Mouse (Mus musculus) lung, postnatal 14 days (tissue): ENCODE data around the gene Rpl3.
A peak's percentile ranks its signal among the peaks of the same experiment; 100 is the strongest.

Experiments
- DNase-seq: peaks from one replicate; pipeline ENCODE4 v3.0.0; 2021

The Rpl3 gene

DNA sequence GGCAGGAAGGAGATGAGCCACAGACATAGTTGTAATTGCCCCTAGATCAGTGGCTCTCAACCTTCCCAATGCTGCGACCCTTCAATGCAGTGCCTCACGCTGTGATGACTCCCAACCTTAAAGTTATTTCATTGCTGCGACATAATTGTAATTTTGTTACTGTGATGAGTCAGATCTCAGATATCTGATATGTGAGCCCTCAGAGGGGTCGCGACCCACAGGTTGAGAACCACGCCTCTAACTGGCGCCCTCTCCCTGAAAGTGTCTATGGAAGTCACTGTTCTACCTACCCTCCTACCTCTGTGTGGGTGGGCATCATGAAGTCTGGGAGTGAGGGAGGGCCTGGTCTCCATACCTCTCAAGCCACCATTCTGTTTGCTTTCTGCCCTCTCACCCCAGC lies 22.7 kb upstream of the Rpl3 start:
- no peak for DNase-seq

DNA sequence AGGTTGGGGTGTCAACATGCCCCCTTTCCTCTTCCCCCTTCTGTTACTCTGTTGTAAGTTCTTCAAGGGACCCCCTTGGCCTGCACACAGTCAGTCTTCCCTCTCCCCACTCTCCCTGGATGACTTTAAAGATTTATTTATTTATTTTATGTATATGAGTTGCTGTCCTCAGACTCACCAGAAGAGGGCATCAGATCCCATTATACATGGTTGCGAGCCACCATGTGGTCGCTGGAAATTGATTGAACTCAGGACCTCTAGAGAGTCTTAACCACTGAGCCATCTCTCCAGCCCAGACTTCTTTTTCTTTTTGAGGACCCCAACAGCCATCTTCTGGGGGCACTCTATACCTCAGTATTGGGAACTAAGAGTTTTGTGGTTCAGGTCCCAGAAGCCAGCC lies 20.8 kb upstream of the Rpl3 start:
- no peak for DNase-seq

DNA sequence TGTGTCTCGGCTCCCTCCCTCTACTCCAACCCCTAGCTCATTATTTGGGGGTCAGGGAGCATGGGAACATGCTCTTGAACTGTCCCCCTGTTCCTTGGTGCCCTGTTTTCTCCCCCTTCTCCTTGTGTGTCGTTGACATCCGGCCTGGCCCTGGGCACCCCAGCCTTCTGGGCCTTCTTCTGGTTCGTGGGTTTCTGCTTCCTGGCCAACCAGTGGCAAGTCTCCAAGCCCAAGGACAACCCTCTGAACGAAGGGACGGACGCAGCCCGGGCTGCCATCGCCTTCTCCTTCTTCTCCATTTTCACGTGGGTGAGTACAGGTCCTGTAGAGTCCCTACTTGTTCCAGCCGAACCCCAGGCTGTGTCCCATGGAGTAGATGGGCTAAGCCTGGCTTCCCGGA lies 19.8 kb upstream of the Rpl3 start:
- no peak for DNase-seq

DNA sequence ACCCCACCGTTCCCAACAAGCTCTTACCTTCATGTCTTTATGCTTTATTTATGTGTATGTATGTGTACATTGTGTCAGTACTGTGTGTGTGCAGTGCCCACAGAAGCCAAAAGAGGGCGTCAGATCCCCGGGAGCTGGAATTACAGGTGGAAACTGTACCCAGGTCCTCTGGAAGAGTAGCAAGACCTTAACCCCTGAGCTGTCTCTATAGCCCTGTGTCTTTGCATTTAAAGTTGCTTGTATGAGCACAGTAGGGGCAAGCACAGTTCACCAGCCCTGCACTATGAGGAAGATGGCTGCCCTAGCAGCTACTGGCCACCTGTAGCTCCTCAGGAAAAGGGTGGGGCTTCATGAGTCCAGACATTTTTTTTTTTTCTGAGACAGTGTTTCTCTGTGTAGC lies 15.9 kb upstream of the Rpl3 start:
- no peak for DNase-seq

DNA sequence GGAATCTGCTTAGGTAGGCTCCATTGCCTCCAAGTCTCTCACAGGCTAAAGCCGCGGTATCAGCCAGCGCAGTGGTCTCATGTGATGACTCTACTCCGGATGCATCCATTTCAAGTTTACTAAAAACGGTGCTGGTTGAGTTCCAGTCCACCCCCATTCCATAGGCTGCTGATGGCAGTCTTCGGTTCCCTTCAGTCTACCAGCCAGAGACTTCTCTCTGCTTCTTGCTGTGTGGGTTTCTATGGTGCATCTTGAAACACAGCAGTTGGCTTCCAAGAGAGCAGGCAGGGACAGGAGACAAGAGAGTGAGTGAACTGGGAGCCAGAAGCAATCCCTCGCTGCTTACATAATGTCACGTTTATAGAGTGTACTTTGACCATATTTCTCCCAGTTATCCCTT lies 15.5 kb upstream of the Rpl3 start:
- DNase-seq: no peak

DNA sequence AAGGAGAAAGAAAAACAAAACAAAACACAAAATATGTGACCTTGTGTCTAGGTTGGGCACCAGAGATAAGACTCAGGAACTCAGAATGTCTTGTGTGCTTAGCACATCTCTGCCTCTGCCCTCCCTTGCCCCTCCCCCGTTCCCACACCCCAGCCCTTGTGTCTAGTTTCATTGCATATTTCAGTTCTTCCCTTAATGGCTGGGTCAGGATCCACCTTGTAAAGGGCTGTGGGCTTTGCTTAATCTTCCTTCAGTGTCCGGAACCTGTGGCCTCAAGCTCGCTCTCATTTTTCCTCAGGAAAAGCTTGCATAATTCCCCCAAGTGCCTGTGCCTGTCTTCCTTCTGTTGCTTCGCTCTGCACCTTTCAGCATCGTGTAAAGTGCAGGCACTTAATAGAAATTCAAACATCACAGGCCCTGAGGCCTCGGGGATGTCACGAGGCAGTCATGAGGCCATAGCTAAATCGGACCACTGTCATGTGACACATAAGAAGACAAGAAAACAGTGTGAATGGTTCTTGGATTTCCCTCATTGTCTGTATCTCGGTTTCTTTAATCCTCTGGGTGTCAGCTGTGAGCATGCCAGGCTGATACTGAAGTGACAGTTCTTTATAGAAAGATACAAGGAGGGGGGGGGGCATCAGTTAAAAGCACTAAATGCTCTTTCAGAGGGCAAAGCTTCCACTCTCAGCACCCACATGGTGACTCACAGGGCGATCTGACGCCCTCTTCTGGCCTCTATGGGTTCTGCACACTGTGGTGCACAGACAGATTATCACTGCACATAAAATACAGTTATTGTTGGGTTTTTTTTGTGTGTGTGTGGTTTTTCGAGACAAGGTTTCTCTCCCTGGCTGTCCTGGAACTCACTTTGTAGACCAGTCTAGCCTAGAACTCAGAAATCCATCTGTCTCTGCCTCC lies 14.1 kb upstream of the Rpl3 start:
- no peak for DNase-seq

DNA sequence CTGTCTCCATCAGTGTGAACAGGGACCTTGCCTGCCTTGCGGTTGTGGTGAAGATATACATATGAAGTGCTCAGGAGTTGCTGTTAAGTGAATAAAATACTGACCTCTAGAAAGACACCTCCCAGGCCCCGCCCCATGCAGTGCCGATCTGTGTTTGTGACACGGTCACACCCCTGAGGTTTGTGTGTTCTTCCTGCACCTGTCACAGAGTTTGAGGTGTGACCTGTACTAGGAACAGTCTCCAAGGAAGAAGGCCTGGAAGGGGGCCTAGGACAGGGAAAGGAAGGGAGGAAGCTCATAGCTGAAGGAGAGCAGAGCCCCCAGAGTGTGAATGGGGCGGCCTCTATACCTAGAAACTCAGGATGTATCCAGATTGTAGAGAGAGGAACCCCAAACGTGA lies 10.8 kb upstream of the Rpl3 start:
- no peak for DNase-seq

DNA sequence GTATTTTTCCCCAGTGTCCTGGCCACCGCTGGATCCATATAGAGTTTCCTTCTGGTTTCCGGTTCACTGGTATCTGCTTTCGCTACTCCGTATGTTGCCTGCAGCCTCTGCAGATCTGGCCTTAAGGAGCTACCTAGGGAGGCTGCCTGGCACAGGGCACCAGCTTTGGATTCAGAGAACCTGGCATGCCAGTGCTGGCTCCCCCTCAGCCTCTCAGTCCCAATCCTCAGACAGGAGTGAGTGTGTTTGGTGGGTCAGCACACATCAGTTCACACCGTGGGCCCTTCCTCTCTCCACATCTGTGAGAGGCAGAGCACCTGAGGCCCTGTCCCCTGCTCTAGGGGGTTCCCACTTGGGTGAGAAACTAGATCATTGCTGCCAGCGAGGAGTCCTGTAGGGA lies 9.8 kb upstream of the Rpl3 start:
- no peak for DNase-seq

DNA sequence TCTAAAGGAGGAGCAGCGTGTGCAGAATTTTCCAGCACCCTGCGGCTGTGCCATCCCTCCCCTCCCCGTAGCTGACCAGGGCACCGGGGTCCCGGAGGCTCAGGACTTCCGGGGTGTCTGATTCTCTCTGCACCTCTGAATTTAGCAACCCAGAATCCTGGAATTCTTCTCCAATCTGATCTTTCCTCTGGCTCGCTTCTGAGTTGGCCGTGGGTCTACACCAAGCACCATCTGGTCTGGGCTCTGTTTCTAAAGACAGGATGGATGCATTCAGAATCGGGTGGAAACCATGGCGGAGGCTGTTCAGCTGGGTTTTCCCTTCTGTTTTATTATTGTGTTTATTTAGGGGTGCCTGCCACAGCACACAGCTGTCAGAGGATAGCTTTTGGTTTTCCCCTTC lies 9.2 kb upstream of the Rpl3 start:
- no peak for DNase-seq

DNA sequence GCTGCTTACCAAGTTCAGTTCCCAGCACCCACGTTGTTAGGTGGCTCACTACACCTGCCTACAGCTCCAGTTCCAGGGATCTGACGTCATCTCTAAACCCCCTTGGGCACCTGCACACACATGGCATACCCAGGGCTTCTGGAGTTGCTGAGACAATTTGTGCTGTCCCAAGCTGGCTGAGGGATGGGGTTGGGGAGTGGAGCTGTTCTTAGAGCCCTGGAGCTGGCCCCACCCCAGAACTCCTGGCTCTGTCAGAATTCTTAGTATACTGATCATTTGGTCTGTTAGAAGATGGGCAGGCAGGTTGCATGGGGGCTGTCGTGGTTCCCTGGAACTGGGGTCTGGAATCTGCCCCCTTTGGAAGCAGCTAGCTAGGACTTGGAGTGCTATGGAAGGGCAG lies 8.5 kb upstream of the Rpl3 start:
- DNase-seq: no peak

DNA sequence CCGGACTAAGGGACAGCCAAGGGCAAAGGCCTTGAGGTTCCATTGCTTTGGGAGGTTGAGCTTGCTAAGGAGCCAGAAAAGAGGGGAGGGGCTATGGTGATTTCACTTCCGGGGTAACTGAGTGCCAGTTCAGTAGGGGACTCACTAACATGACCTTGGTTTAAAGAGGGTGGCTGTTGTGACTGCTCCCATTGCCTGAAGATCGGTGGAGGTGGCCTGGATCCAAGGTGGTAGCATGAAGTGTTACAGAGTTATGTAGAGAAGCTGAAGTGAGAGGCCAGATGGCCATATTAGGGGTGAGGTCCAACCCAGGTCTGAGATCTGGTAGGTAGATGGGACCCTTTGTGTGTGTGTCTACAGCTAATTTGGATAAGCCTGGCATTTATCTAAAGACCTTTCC lies 7.8 kb upstream of the Rpl3 start:
- DNase-seq: no peak

DNA sequence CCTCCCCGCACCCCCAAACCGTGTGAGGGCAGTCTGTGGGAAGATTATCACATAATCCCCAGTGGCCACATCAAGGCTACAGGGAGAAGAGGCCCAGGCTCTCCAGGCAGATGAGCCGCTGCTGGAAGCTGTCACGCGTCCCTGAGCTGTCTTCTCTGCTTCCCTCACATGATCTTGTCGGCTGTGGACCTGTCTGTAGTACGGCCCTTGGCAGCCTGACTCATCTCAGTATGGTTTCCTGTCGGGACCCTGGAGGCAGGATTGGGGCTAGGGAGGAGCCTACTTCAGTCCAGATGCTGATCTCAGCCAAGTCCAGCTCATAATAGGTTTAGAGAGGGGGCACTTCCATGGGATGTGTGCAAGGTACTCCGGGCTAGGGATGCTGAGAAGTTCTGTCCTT lies 7.1 kb upstream of the Rpl3 start:
- no peak for DNase-seq

DNA sequence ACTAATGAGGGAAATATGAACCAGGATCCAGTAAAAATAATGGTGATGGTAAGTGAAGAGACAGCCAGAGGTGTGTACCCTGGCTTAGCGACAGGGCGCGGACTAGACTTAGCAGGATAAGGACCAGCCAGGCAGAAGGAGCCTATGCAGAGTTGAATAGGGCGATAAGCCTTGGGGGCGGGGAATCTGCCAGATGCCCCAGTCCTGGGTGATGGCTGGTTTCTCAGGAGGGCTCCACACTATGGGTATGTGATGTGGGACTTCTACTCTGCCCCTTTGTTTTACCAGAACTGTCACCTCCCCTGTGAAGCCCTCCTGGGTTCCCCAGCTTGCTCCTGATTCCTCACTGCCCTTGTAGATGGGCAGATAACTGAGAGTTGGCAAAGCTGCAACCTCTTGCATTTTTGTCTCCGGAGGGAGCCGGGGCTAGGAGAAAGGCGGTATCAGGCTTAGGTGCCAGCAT lies 6.4 kb upstream of the Rpl3 start:
- DNase-seq: no peak

DNA sequence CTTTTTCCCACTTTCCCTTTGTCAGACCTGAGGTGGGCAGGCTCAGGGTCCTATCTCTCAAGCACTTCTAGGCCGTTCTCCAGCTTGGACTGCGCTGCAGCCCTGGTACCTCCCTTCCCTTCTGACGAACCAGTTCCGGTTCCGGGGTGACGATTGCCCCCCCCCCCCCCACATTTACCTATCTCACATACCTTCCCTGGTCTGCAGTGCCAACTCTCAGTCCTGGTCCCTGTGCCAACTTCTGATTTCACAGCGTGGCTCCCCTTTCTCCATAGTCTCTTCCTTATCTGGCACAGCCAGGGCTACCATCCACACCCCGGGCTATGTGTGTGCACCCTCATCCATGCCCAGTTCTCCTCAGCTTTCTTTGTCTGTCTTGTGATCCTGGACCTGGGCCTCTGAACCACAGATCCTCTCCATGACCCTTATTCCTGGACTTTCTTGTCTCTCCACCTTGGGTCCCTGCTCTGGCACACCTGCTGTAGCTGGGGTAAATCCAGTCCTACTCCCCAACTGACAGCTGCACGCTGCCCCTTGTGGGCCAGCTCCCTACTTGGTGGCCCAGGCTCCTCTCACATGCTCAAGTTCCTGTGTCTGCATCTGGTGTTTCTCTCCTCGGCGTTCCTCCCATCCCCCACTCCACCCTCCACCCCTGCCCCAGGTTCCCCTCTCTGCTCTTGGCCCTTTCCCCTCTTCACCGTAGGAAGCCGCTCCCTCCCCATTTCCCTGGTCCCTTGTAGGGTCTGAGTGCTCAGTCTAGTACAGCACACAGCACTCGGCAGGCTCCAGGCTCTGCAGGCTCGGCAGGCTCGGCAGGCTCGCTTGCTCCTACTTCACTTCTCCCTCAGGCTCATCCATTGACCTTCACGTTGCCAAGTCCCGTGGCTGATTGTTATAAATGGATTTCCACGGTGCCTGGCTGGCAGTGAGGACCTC lies 5.5 kb upstream of the Rpl3 start:
- peak; percentile 59 for DNase-seq

DNA sequence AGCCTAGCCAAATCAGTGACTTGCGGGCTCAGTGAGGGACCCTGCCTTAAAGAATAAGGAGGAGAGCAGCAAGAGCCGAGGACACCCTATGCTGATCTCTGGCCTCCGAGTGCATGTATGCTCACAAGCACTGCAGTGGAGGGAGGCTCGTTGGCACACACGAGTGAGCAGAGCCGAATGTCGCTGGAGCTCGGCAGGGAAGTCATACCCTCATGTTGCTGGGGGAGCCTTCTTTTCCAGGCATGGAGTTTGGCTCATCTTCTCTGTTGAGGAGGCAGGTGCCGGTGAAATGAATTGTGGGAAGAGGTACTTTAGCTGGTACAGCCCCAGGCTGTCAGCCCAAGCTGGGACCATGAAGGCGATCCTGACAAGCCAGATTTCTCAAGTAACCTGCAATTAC lies 4.7 kb upstream of the Rpl3 start:
- no peak for DNase-seq

DNA sequence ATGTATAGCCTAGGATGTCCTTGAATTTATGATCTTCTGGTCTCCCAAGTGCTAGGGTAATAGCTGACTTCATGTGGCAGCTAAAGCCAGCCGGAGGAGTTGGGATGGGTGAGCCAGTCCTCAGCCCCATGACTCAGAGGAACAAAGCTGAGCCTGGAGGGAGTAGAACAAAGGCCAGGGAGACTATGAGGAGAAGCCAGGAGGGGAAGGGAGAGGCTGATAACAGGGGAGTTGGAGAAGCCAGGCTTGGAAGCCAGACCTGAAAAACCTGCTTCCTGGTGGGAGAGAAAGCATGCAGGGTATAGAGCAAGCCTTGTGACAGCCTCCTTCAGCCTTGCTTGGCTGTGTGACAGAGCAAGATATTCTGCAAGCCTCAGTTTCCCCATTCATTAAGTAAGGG lies 3.9 kb upstream of the Rpl3 start:
- DNase-seq: no peak

DNA sequence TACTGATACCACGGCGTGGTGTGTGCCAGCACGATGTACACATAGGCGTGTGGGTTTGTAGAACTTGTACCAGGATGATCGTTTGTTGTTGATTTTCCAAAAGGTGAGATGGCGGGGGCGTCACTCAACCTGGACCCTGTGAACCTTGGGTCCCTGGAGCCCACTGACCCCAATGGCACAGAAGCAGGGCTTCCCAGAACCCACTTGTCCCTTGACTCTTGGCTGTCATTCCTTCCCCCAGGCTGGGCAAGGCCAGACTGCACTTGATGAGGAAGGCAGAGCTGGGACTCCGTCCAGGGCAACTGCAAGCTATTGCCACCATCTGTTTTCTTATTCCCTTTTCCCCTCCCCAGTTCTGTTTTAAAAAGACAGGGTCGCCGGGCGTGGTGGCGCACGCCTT lies 2.5 kb upstream of the Rpl3 start:
- no peak for DNase-seq

DNA sequence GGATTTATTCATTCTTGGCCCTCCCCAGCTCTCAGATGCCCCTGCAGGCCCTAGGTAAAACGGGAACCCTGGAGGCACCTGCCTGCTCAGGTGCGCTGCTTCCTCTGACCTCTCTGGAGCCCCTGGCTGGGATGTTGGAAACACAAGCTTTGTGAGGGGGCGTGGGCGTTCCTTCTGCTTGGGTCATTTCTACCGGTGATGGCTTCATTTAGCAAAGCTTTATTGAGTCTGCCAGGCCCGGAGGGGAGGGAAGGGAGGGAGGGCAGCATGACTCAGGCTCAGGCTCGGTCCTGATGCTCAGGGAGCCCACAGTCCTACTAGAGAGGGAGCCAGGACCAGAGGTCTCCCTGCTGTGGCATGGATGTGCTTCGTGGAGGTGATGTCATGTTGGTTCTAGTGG lies 931 bp upstream of the Rpl3 start:
- no peak for DNase-seq

DNA sequence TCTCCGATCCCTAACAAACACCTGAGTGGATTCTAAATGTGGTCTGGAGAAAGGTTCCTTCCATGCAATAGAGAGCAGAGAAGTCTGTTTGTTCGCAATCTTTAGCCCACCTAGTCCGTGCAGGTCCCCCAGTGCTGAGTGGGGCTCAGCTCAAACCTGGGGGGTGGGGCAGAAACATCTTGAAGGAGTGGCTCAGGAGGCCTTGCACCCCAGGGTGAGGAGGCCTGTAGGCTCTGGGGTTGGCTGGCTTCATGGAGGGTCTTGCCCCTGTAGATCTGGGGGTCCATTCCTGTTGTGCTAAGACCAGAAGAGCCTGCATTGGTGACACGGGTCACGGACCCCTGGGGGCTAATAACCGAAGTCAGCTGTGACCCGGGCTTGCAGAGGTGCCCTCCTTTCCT lies 373 bp upstream of the Rpl3 start:
- DNase-seq: no peak

DNA sequence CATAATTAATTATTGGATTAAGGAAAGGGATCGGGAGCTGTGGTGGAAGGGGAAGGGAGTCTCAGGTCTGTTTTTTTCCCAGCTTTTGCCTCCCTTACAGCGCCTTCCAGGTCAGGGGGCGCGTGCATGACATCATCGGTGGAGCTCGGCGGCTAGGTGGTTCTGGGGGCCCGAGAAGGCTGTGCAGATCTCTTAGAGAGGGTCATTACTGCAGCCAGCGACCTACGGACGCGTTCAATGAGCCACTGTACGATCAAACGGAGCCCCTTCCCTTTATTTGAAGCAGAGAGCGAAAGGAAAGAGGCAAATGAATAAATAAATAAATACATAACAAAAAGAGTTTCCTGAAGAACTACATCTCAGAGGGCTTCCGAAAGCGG lies 937 bp downstream of the Rpl3 start:
- no peak for DNase-seq

DNA sequence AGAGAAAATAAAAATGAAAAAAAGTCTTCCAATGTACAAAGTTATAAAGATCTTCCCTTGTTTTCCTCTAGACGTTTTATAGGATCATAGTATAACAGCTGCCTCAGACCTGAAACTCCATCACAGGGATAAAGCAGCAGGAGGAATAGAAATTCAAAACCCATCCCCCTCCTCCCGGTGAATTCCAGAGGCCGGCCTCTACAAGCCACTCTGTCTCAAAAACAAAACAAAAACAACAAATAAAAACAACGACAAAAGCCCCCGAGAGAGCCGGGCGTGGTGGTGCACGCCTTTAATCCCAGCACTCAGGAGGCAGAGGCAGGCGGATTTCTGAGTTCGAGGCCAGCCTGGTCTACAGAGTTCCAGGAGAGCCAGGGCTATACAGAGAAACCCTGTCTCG lies 1.5 kb downstream of the Rpl3 start:
- no peak for DNase-seq

DNA sequence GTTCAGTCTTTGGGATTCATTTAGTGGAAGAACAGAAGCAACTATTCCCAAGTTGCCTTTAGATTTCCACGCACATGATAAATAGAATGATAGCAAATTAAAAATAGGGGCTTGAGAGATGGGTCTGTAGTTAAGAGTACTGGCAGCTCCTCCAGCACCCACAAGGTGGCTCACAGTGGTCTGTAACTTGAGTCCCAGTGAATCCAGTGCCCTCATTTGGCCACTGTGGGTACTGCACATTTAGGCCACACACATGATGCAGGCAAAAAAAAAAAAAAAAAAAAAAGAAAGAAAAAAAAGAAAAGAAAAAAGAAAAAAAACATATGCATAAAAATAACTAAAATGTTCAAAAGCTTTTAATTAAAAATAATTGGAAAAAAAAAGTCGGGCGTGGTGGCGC lies 3.0 kb downstream of the Rpl3 start:
- DNase-seq: peak; percentile 95

DNA sequence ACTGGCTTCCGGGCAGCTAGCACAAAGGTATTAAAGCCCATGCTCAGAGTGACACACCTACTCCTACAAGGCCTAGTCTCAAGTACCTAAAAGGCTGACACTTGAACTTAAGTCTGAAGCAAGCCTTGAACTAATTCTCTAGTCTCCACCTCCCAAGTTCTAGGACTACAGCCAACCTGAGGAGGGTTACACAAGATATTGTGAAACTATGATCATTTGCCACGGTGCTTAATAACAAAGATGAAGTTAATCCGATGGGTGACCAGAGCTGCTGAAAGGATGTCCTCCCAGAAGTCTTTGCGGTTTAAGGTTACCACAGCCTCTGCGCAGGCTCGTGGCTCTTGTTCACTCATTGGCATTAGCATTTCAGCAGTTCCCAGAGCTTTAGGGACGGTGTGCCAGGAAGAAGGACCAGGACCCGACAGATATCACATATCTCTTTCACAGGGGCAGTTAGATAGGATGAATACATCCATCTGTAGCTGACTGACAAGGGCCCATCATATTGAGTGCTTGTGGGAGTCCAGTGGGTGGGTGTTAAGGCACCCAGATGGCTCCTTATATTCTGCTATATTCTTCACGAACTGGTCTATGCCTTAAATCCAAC lies 4.2 kb downstream of the Rpl3 start:
- DNase-seq: no peak

DNA sequence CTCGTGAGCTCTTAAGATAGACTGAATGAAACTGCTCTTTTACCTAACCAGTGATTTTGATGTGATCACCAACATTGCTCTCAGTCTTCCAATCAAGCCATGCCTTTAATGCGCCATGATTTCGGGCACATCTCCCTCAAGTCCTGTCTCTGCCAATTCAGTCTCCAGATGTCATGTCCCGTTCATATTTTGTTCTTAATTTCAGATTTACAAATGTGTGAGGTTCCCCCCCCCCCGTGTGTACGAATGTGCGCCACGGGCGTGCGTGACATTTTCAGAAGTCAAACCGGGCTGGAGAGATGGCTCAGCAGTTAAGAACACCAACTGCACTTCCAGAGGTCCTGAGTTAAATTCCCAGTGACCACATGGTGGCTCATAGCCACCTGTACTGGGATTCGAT lies 7.9 kb downstream of the Rpl3 start:
- no peak for DNase-seq
